Mouse (Mus musculus) lung, postnatal 0 days (tissue): ENCODE results near the gene Csf2rb2. TPM values are rescaled to one million over a fixed set of nuclear protein-coding genes. Genes with fewer than 3 reads are reported as not detected.

Source experiments
- ATAC-seq: fragments of 200-750 bp; cut with Nextera tagmentation; 2 replicates; pipeline ENCODE4 v1.8.0; 2017; ENCODE audit warnings: moderate library complexity
- DNase-seq: peaks from one replicate; pipeline ENCODE4 v3.0.0-alpha.2; 2016; ENCODE audit warnings: low spot score
- H3K27ac ChIP-seq: fragments of 300-500 bp; sonication (generic); 2 replicates; pipeline ENCODE4 v1.5.1; 2014; ENCODE audit warnings: antibody characterized with exemption, mild to moderate bottlenecking, low read length, mixed read lengths
- H3K27me3 ChIP-seq: fragments of 300-500 bp; sonication (generic); replicated peaks from 2 replicates; pipeline ENCODE4 v1.6.1; 2014; ENCODE audit warnings: low read length, mixed read lengths; ENCODE audit not compliant: insufficient read depth
- H3K36me3 ChIP-seq: fragments of 300-500 bp; sonication (generic); 2 replicates; pipeline ENCODE4 v1.6.1; 2014; ENCODE audit warnings: low read length, mixed read lengths; ENCODE audit not compliant: insufficient read depth
- H3K4me1 ChIP-seq: fragments of 300-500 bp; sonication (generic); 2 replicates; pipeline ENCODE4 v1.6.1; 2014; ENCODE audit warnings: antibody characterized with exemption, low read depth, low read length, mixed read lengths; ENCODE audit not compliant: insufficient read depth
- H3K4me2 ChIP-seq: fragments of 300-500 bp; sonication (generic); replicated peaks from 2 replicates; pipeline ENCODE4 v1.6.1; 2014; ENCODE audit warnings: low read depth, mild to moderate bottlenecking, low read length, moderate library complexity, mixed read lengths
- H3K4me3 ChIP-seq: fragments of 300-500 bp; sonication (generic); 2 replicates; pipeline ENCODE4 v1.5.1; 2014; ENCODE audit warnings: low read depth, low read length
- H3K9ac ChIP-seq: fragments of 300-500 bp; sonication (generic); replicated peaks from 2 replicates; pipeline ENCODE4 v1.6.1; 2014; ENCODE audit warnings: low read depth, mild to moderate bottlenecking
- H3K9me3 ChIP-seq: fragments of 300-500 bp; sonication (generic); 2 replicates; pipeline ENCODE4 v1.6.1; 2016; ENCODE audit warnings: low read length, mixed read lengths
- CTCF ChIP-seq: IDR thresholded peaks from 2 replicates; pipeline ENCODE4 v1.5.1; 2016; ENCODE audit warnings: antibody characterized with exemption, mild to moderate bottlenecking
- EP300 ChIP-seq: IDR thresholded peaks from 2 replicates; pipeline ENCODE4 v1.6.1; 2016; ENCODE audit warnings: antibody characterized with exemption, mild to moderate bottlenecking, control low read depth
- WGBS: fragments of 180-500 bp; shearing (Covaris S2); extraction: QIAGEN DNeasy Blood & Tissue Kit; methylation state at CpG from one replicate; pipeline ENCODE4 v1.1.7; 2014; 5-methylcytosine and 5-hydroxymethylcytosine counted together
- polyA plus RNA-seq: library from polyadenylated mRNA; unstranded; fragments of >200 nt; fragmentation: Nextera tagmentation; extraction: Ambion mirVana; gene quantifications from 2 replicates; pipeline ENCODE4 v1.2.1, GENCODE M21; 2015

The Csf2rb2 gene
- polyA plus RNA-seq, 1 experiment from 2014 or later: 0.84 TPM

GRCm38 (mm10) chr15:78247659-78248058 is 57.9 kb downstream of the Csf2rb2 start:
- Histone ChIP-seq H3K4me3 (no peak overlapping the region), H3K9ac (no peak overlapping the region), H3K27me3 (no peaks in the 10 kb centered on the region), H3K4me1 (no peaks in the 10 kb centered on the region), H3K9me3 (no peaks in the 10 kb centered on the region), H3K36me3 (no peaks in the 10 kb centered on the region), H3K4me2 (no peak overlapping the region), H3K27ac (no peak overlapping the region)
- ATAC-seq (0 out of 2 replicates have a peak, but pooled peaks have one; percentile 9), DNase-seq (peak; percentile 17)
- WGBS: 54% methylated on average over 2 of the region's 2 CpGs
- TF ChIP-seq CTCF: no peak
- no peak for TF ChIP-seq EP300

- Histone ChIP-seq H3K27ac (no peak overlapping the region), H3K4me3 (no peak overlapping the region)
Measured at GRCm38 (mm10) chr15:78246143-78247116, 59.1 kb downstream of the Csf2rb2 start.

GRCm38 (mm10) chr15:78244695-78245492 is 60.6 kb downstream of the Csf2rb2 start, which contains the start of gene Ncf4:
Gene Ncf4 (plus strand): TSS chr15:78244801.
- Histone ChIP-seq H3K27me3 (no peaks in the 10 kb centered on the region), H3K4me2 (no peak within 1 kb of the TSS), H3K9ac (0 out of 2 replicates have a peak within 1 kb of the TSS, but pooled peaks have one; percentile 12), H3K27ac (0 out of 2 replicates have a peak within 1 kb of the TSS, but pooled peaks have one; percentile 14), H3K36me3 (no peaks in the 10 kb centered on the region), H3K4me3 (no peak within 1 kb of the TSS), H3K9me3 (no peaks in the 10 kb centered on the region), H3K4me1 (no peaks in the 10 kb centered on the region)
- 66% methylated on average over 7 of the region's 7 CpGs for WGBS
- DNase-seq (peak; percentile 59), ATAC-seq (peak; percentile 58)
- no peak for TF ChIP-seq EP300
- no peak for TF ChIP-seq CTCF

More at GRCm38 (mm10) chr15:78246143-78247116, 59.1 kb downstream of the Csf2rb2 start:
- no peaks in the 10 kb centered on the region for H3K36me3 ChIP-seq
- ATAC-seq: no peak
- H3K4me2 ChIP-seq: no peak overlapping the region
- no peaks in the 10 kb centered on the region for H3K27me3 ChIP-seq
- WGBS: 51% methylated on average over 18 of the region's 18 CpGs
- H3K9me3 ChIP-seq: no peaks in the 10 kb centered on the region
- no peak overlapping the region for H3K9ac ChIP-seq
- peak; percentile 17 for DNase-seq
- no peaks in the 10 kb centered on the region for H3K4me1 ChIP-seq
- TF ChIP-seq EP300 (no peak), CTCF (no peak)

- TF ChIP-seq CTCF: no peak
- Histone ChIP-seq H3K4me3 (no peak overlapping the region), H3K9me3 (no peaks in the 10 kb centered on the region), H3K4me2 (no peak overlapping the region), H3K4me1 (no peaks in the 10 kb centered on the region), H3K27me3 (no peaks in the 10 kb centered on the region), H3K9ac (0 out of 2 replicates have a peak overlapping the region, but pooled peaks have one; percentile 12), H3K36me3 (no peaks in the 10 kb centered on the region), H3K27ac (no peak overlapping the region)
- DNase-seq (no peak), ATAC-seq (no peak)
- 55% methylated on average over 6 of the region's 6 CpGs for WGBS
Measured at GRCm38 (mm10) chr15:78243774-78244173, 61.7 kb downstream of the Csf2rb2 start.

GRCm38 (mm10) chr15:78243061-78243460 is 62.5 kb downstream of the Csf2rb2 start:
- TF ChIP-seq EP300 (no peak), CTCF (no peak)
- Histone ChIP-seq H3K4me1 (no peaks in the 10 kb centered on the region), H3K9me3 (no peaks in the 10 kb centered on the region), H3K9ac (no peak overlapping the region), H3K4me3 (no peak overlapping the region), H3K4me2 (no peak overlapping the region), H3K27me3 (no peaks in the 10 kb centered on the region), H3K27ac (no peak overlapping the region), H3K36me3 (no peaks in the 10 kb centered on the region)
- no peak for DNase-seq
- ATAC-seq: no peak
- 62% methylated on average over 8 of the region's 8 CpGs for WGBS

GRCm38 (mm10) chr15:78241335-78241734 is 64.2 kb downstream of the Csf2rb2 start:
- H3K4me2 ChIP-seq: no peak overlapping the region
- no peak for TF ChIP-seq EP300
- no peak for TF ChIP-seq CTCF
- no peaks in the 10 kb centered on the region for H3K4me1 ChIP-seq
- no peak for DNase-seq
- no peak overlapping the region for H3K9ac ChIP-seq
- H3K27me3 ChIP-seq: no peaks in the 10 kb centered on the region
- ATAC-seq: no peak
- H3K9me3 ChIP-seq: no peaks in the 10 kb centered on the region
- H3K36me3 ChIP-seq: no peaks in the 10 kb centered on the region
- H3K27ac ChIP-seq: no peak overlapping the region
- no peak overlapping the region for H3K4me3 ChIP-seq
- 40% methylated on average over 11 of the region's 11 CpGs for WGBS
